Mouse (Mus musculus) stomach, postnatal 0 days (tissue): Measurements from ENCODE around the gene Smok3b.

Experiments
- CTCF ChIP-seq: IDR thresholded peaks from 2 replicates; pipeline ENCODE4 v1.5.1; 2016; ENCODE audit warnings: antibody characterized with exemption, low read depth, mild to moderate bottlenecking, moderate library complexity
- EP300 ChIP-seq: optimal IDR thresholded peaks from 2 replicates; pipeline ENCODE3; 2016; ENCODE audit warnings: antibody characterized with exemption

DNA sequence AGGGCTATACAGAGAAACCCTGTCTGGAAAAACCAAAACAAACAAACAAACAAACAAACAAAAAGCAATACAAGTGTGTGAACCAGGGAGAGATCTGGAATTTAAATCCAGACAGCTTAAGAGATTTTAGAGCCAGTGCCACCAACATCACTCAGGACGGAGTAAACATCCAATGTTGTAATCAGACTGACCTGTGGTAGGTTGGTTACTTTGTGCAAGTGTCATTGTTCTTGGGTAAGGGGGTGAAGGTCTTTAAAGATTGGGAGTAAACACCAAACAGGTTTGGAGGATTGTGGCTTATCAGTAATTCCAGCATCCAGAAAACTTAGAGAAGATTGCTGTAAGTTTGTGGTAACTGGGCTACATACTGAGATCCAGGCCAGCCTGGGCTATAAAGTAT is 34.9 kb upstream of the Smok3b start:
- TF ChIP-seq CTCF (no peak), EP300 (no peak)
